Mouse (Mus musculus) brain, adult 2 months (tissue): ENCODE results near the gene Celf5.

Experiments used
- DNase-seq: peaks from one replicate; pipeline ENCODE4 v3.0.0; 2011; ENCODE audit warnings: low read depth, low spot score

The Celf5 gene

GRCm38 (mm10) chr10:81454106-81454505, 28.4 kb downstream of the Celf5 start:
- DNase-seq = no peak

- peak; percentile 5 for DNase-seq
Measured at GRCm38 (mm10) chr10:81452947-81453288, 29.6 kb downstream of the Celf5 start.

DNA sequence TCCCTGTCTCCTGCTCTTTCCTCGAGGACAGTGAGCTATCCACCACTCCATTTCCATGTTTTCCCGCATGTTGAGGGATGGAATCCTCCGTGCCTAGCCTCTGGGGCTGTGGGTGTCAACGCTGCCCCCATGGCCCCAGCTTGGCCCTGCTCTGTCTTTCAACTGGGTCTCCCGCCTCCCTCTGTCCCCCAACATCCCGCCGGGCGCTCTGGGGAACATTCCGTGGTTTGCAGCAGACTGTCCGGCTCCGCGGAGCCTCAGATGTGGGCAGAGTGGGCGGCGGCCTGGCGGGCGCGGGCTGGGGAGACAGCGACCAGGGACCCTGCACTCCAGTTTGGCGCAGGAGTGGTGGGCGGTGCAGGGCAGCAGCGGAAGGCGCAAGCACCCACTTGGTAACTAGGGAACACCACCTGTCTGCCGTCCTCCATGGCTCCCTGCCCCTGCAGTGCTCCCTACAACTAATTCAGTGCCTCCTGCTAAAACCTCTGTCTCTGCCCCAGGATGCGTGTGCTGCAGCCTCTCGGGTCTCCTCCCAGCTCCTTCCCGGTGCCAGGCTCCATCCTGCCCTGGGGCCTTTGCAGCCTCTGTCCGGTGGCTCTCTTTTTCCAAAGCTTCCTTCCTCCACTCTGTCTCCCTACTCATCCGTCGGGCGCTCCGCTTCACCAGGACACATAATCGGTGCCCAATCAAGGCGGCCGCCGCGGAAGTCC, 30.1 kb downstream of the Celf5 start:
- DNase-seq = peak; percentile 5

DNA sequence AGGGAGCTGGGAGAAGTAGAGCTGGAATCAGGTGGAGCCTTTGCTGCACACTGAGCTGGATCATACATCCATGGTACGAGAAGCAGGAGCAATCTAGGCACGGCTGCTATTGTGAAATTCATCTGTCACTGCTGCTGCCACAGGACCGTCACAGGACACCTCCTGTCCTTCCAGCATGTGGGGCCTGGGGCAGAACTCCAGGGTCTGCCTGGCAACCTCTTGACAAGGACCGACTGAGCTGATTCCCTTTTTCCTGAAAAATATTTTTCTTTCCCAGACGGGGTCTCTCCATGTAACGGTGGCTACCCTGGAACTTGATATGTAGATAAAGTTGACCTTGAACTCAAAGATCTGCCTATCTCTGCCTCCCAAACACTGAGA, 31.2 kb downstream of the Celf5 start:
- DNase-seq = peak; percentile 3

GRCm38 (mm10) chr10:81450641-81451364, 31.7 kb downstream of the Celf5 start:
- DNase-seq = no peak

DNA sequence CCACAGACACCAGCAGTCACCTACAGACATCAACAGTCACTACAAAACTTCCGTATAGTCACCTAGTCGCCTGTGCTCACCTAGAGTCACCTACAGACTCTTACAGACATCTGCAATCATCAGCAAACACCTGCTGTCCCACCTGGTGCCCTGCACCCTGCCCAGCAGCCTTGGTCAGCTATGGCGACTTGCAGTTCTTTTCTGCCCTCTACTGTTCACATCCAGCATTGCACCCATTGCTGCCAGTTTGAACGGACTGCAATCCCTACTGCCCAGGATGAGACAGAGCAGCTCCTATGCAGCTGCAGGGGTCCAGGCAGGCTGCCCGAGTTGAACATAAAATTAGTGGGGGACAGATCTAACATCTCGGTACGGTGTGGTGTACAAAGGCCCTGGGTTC, 32.4 kb downstream of the Celf5 start:
- peak; percentile 96 for DNase-seq

DNA sequence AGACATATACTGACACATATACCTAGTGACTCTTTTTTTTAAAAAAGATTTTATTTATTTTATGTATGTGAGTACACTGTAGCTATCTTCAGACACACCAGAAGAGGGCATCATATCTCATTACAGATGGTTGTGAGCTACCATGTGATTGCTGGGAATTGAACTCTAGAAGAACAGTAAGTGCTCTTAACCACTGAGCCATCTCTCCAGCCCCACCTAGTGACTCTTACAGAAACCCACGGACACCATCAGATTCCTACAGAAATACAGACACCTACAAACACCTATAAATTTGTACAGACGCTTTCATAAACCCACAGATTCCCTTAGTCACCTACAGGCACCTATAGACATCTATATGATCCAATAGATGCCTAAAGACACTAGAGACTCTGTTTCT, 37.0 kb downstream of the Celf5 start:
- peak; percentile 12 for DNase-seq

DNA sequence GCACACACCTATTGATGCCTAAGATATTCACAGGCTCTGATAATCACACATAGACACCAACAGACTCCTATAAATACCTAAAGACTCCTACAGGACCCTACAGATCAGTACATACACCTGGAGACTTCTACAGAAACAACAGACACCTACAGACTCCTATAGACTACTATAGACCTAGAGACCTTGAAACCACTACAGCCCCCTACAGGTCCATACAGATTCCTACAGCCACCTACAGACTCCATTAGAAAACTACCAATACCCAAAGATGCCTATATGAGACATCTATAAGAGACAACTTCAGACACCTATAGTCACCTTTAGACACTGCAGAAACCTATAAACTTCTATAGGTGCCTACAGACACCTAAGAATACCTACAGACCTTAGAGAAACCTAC, 41.5 kb downstream of the Celf5 start:
- peak; percentile 27 for DNase-seq

GRCm38 (mm10) chr10:81435436-81435835, 47.1 kb downstream of the Celf5 start:
- peak; percentile 95 for DNase-seq

DNA sequence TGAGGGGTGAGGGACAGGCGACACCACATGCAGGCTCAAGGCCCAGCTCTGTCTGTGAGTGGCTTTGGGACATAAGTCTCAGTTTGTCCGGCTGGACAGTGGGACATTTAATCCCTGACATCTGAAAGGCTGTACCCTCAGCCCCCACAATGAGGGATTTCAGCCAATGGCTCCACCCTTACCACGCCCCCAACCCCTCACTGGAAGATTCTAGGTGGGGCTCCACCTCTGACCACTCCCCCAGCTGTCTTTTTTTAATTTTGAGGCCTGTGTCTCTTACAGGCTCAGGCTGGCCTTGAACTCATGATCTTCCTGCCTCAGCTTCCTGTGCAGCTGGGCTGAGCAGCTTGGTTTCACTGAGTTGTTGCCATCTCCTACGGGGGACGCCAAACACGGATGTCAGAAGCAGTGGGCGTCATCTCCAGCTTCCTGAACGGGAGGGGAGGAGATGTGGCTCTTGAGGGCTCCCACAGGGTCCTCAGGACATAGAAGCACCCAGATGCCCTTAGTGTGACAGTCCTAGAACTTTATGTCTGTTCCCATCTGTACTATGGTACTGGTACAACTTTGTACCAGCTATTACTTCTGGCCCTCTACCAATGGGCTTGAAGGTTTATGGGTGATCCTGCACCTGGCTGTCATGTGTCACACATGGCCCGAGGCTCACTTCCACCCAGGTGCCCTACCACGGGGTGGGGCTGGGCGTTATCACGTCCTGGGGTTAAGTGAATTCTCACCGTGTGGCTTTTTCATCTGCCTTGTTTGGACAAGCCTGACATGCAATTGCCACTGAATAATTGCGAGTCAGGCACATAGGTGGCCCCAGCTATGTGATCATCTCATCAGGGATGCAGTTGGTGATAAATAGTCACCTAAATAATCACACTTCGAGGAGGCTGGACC, 47.9 kb downstream of the Celf5 start:
- DNase-seq = no peak

DNA sequence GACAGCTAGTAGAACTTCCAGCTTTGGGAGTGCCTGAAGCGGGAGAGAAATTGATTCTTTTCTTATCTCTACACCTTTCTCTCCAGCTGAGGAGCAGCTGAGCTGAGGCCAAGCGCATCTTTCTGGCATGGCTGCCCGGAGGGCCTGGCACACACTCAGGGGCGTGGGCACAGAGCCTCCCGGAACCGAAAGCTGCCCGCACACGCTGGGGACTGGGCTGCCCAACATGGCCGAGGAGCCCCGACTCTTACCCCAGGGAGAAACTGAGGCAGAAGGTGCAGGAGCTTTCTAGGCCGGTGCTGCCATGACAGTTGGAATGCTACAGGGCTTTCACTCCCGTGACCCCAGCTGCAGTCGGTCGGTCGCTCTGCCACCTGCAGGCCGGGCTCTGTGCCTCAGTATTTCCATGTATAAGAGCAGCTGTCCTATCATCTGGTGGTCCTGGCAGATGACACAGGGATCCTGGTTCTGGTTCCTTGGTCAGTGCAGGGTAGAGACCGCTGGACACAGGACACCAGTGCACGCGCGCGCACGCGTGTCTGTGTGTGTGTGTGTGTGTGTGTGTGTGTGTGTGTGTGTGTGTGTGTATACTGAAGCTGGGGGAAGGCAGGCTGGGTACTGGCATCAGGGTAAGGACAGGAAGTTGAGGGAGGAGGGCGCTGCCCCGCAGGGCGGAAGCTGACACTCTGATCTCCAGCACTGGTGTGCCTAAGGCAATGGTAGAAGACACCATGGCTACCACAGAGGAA, 48.8 kb downstream of the Celf5 start:
- DNase-seq = peak; percentile 43

- peak; percentile 99 for DNase-seq
Measured at GRCm38 (mm10) chr10:81432868-81433262, 49.6 kb downstream of the Celf5 start.

- DNase-seq = no peak
Measured at GRCm38 (mm10) chr10:81432169-81432867, 50.2 kb downstream of the Celf5 start.

DNA sequence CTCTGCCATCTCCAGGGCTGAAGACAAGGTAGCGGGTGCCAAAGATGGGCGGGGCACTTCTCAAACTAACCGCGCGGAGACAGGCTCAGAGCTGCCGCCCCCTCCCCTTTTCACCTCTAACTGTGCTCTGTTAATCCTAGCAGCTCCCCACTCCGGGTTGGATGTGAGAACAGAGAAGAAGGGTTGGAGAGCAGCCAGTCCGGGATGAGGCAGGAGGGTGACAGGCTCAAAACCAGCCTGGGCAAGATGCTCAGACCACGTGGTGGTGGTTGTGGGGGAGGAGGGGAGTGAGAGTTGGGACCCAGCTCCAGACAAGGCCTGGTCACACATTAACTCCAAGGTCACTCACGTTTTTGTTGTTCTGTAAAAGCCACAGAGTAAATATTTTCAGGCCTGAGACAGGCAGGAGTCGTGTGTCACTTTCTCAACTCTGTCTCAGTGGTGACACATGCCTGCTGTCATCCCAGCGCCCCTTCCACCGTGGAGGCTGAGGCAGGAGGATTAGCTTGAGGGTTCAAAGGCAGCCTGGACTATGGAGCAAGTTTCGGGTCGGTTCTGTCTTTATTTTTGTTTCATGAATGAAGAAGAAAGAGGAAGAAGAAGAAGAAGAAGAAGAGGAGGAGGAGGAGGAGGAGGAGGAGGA, 50.9 kb downstream of the Celf5 start:
- peak; percentile 91 for DNase-seq

DNA sequence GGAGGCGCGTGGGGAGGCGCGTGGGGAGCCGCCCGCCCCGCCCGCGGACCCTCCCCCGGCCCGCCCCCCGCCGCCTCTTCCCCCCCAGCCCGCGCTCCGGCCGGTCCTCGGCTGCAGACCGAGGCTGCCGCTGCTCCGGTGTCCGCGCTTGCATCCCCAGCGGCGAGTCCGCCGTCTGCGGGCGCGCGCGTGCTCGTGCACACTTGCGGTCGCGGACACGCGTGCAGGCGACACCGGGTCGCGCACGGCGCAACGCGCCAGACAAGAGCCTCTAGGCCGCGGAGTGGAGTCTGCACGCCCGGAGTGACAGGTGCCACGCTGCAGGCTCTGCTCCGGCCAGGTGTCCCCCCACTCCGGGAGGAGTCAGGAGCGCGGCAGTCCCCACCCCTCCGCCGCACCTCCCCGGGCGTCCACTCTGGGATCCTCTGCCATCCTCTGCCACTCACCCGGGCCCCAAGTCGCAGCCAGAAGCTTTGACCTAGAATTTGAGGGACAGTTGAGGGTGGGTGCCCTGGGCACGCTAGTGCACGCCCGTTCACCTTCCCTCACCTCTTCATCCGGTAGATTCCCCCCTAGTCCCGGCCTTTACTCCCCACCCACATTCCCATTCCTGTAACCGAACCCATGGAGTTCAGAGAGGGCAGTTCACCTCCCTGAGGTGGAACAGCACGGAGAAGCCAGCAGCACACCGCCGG, 51.5 kb downstream of the Celf5 start:
- peak; percentile 94 for DNase-seq

- DNase-seq = peak; percentile 92
Measured at GRCm38 (mm10) chr10:81430141-81430830, 52.2 kb downstream of the Celf5 start.

DNA sequence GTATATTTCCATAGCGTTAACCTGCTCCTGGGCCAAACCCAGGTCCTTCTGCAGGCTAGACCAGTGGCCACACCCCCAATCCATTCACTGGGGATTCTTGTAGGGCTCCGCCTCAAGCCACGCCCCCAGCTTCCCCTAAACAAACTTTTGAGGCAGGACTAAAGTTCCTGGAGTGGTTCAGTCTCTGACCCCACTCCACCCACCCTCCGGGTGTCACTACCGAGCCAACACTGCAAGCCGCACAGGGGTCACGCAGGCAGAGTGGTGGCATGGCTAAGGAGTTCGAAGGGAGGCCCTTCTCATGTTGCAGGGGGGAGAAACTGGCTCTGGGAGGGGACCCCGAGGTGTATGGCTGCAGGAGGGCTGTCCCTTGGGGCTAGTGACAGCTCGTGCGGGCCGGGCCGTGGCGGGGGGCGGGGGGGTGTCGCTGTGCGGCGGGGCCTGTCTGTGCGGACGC, 52.9 kb downstream of the Celf5 start:
- peak; percentile 88 for DNase-seq

DNA sequence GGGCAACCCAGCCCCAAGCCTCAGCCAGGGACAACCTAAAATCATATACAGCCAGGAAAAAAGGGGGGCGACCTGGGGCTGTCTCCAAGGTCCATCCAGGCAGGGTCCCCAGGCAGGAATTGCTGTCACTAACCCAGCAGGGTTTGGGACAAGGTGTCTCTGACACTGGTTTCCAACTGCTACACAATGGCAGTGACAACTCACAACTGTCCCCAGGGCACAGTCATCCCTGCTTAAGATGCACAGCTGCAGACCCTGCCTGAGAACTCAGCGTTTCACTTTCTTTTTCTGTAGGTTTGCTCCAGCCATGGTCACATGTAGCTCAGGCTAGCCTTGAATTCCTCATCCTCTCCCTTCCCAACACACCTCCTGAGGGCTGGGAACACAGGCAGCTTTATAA, 53.4 kb downstream of the Celf5 start:
- DNase-seq = no peak

DNA sequence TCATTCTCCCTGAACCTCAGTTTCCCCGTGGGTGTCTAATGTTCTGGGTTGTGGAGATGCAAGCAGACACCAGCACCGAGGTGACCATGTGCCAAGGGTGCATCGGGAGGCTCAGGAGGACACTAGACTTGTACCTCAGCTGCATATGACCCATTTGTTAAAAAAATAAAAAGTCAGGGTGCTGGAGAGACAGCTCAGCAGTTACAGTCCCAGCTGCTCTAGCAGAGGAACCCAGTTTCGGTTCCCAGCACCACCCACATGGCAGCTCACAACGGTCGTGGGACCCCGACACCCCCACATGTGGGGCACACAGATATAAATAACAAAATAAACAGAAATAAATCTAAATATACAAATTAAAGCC, 54.0 kb downstream of the Celf5 start:
- no peak for DNase-seq
